Mouse (Mus musculus): ENCODE data around the gene Add1. TPM values are rescaled to one million over a fixed set of nuclear protein-coding genes. Genes with fewer than 3 reads are reported as not detected.

Gene Add1
- total and polyA plus RNA-seq, 2 experiments from 2014 or later: 104 to 246 TPM

GRCm38 (mm10) chr5:34636481-34637287 is 63.2 kb downstream of the Add1 start, which contains the start of gene Mfsd10:
TSS of gene Mfsd10 (minus strand) at chr5:34637212.
- Histone ChIP-seq H3K4me1 (ENCODE audit: control insufficient read depth, insufficient read depth) (no peaks in the 10 kb centered on the region), H3K36me3 (replicated peaks; ENCODE audit: control insufficient read depth, insufficient read depth, low read length) (peaks cover 57% of the 10 kb centered on the region), H3K27me3 (ENCODE audit: control insufficient read depth, insufficient read depth, low read length) (no peaks in the 10 kb centered on the region), H3K4me2 (ENCODE audit: low read depth, low read length) (peak within 1 kb of the TSS; percentile 92), H3K4me3 (ENCODE audit: low read depth, low read length) (peak within 1 kb of the TSS; percentile 71), H3K27ac (ENCODE audit: low read depth) (peak within 1 kb of the TSS; percentile 73), H3K9ac (replicated peaks; ENCODE audit: low read depth, low read length) (peak within 1 kb of the TSS; percentile 66), H3K9me3 (replicated peaks; ENCODE audit: control insufficient read depth, low read length) (no peaks in the 10 kb centered on the region)
- peak; percentile 84 for DNase-seq (ENCODE audit: low spot score)
- peak; percentile 88 for ATAC-seq (ENCODE audit: insufficient read depth, low read depth)
- peak; percentile 32; the same call in 1 of the 2 replicates for TF ChIP-seq CTCF (IDR thresholded peaks at IDR 0.05; ENCODE audit: low read depth)
- no peak for TF ChIP-seq EP300 (IDR thresholded peaks at IDR 0.05; ENCODE audit: low read depth)
- under 1% methylated on average over 48 of the region's 48 CpGs for WGBS

GRCm38 (mm10) chr5:34637591-34638156 is 64.2 kb downstream of the Add1 start:
- DNase-seq (ENCODE audit: low spot score) (no peak), ATAC-seq (ENCODE audit: insufficient read depth, low read depth) (no peak)
- Histone ChIP-seq H3K4me2 (ENCODE audit: low read depth, low read length) (peak overlapping the region; percentile 92), H3K9ac (replicated peaks; ENCODE audit: low read depth, low read length) (peak overlapping the region; percentile 66; the same call in 1 of the 2 replicates), H3K36me3 (replicated peaks; ENCODE audit: control insufficient read depth, insufficient read depth, low read length) (peaks cover 51% of the 10 kb centered on the region), H3K4me3 (ENCODE audit: low read depth, low read length) (no peak overlapping the region), H3K27me3 (ENCODE audit: control insufficient read depth, insufficient read depth, low read length) (no peaks in the 10 kb centered on the region), H3K4me1 (ENCODE audit: control insufficient read depth, insufficient read depth) (no peaks in the 10 kb centered on the region), H3K9me3 (replicated peaks; ENCODE audit: control insufficient read depth, low read length) (no peaks in the 10 kb centered on the region), H3K27ac (ENCODE audit: low read depth) (0 out of 2 replicates have a peak overlapping the region, but pooled peaks have one; percentile 73)
- WGBS: 70% methylated on average over 7 of the region's 7 CpGs
- TF ChIP-seq CTCF (IDR thresholded peaks at IDR 0.05; ENCODE audit: low read depth) (no peak), EP300 (IDR thresholded peaks at IDR 0.05; ENCODE audit: low read depth) (no peak)

- DNase-seq (ENCODE audit: low spot score): no peak
- H3K4me2 ChIP-seq (ENCODE audit: low read depth, low read length): no peak overlapping the region
- TF ChIP-seq CTCF (IDR thresholded peaks at IDR 0.05; ENCODE audit: low read depth) (no peak), EP300 (IDR thresholded peaks at IDR 0.05; ENCODE audit: low read depth) (no peak)
- H3K9ac ChIP-seq (replicated peaks; ENCODE audit: low read depth, low read length): no peak overlapping the region
- H3K4me3 ChIP-seq (ENCODE audit: low read depth, low read length): no peak overlapping the region
- H3K27me3 ChIP-seq (ENCODE audit: control insufficient read depth, insufficient read depth, low read length): no peaks in the 10 kb centered on the region
- 81% methylated on average over 3 of the region's 3 CpGs for WGBS
- ATAC-seq (ENCODE audit: insufficient read depth, low read depth): no peak
- H3K36me3 ChIP-seq (replicated peaks; ENCODE audit: control insufficient read depth, insufficient read depth, low read length): peaks cover 67% of the 10 kb centered on the region
- no peaks in the 10 kb centered on the region for H3K9me3 ChIP-seq (replicated peaks; ENCODE audit: control insufficient read depth, low read length)
- H3K27ac ChIP-seq (ENCODE audit: low read depth): no peak overlapping the region
- H3K4me1 ChIP-seq (ENCODE audit: control insufficient read depth, insufficient read depth): no peaks in the 10 kb centered on the region
These were observed 68.5 kb downstream of the Add1 start for GRCm38 (mm10) chr5:34641991-34642390.

- H3K27me3 ChIP-seq (ENCODE audit: control insufficient read depth, insufficient read depth, low read length): no peaks in the 10 kb centered on the region
- H3K9me3 ChIP-seq (replicated peaks; ENCODE audit: control insufficient read depth, low read length): no peaks in the 10 kb centered on the region
- ATAC-seq (ENCODE audit: insufficient read depth, low read depth): peak; percentile 84; the same call in 1 of the 2 replicates
- no peak overlapping the region for H3K4me2 ChIP-seq (ENCODE audit: low read depth, low read length)
- TF ChIP-seq CTCF (IDR thresholded peaks at IDR 0.05; ENCODE audit: low read depth) (peak; percentile 74), EP300 (IDR thresholded peaks at IDR 0.05; ENCODE audit: low read depth) (no peak)
- H3K4me1 ChIP-seq (ENCODE audit: control insufficient read depth, insufficient read depth): no peaks in the 10 kb centered on the region
- 64% methylated on average over 5 of the region's 5 CpGs for WGBS
- peaks cover 76% of the 10 kb centered on the region for H3K36me3 ChIP-seq (replicated peaks; ENCODE audit: control insufficient read depth, insufficient read depth, low read length)
- DNase-seq (ENCODE audit: low spot score): peak; percentile 71
- no peak overlapping the region for H3K27ac ChIP-seq (ENCODE audit: low read depth)
- no peak overlapping the region for H3K4me3 ChIP-seq (ENCODE audit: low read depth, low read length)
- H3K9ac ChIP-seq (replicated peaks; ENCODE audit: low read depth, low read length): no peak overlapping the region
These were observed 69.5 kb downstream of the Add1 start for GRCm38 (mm10) chr5:34642932-34643331.

- peaks cover 89% of the 10 kb centered on the region for H3K36me3 ChIP-seq (replicated peaks; ENCODE audit: control insufficient read depth, insufficient read depth, low read length)
- H3K9me3 ChIP-seq (replicated peaks; ENCODE audit: control insufficient read depth, low read length): no peaks in the 10 kb centered on the region
- H3K4me1 ChIP-seq (ENCODE audit: control insufficient read depth, insufficient read depth): no peaks in the 10 kb centered on the region
- no peak for ATAC-seq (ENCODE audit: insufficient read depth, low read depth)
- H3K27ac ChIP-seq (ENCODE audit: low read depth): no peak overlapping the region
- TF ChIP-seq EP300 (IDR thresholded peaks at IDR 0.05; ENCODE audit: low read depth) (no peak), CTCF (IDR thresholded peaks at IDR 0.05; ENCODE audit: low read depth) (peak; percentile 67)
- H3K27me3 ChIP-seq (ENCODE audit: control insufficient read depth, insufficient read depth, low read length): no peaks in the 10 kb centered on the region
- 48% methylated on average over 4 of the region's 4 CpGs for WGBS
- DNase-seq (ENCODE audit: low spot score): no peak
- H3K4me3 ChIP-seq (ENCODE audit: low read depth, low read length): no peak overlapping the region
- H3K9ac ChIP-seq (replicated peaks; ENCODE audit: low read depth, low read length): no peak overlapping the region
- no peak overlapping the region for H3K4me2 ChIP-seq (ENCODE audit: low read depth, low read length)
These were observed 74.1 kb downstream of the Add1 start for GRCm38 (mm10) chr5:34647581-34647980.

Data from heart, postnatal 0 days (tissue).